Mouse (Mus musculus) stomach, embryonic 14.5 days (tissue): Measurements from ENCODE around the gene Csad. TPM values are rescaled to one million over a fixed set of nuclear protein-coding genes. Genes with fewer than 3 reads are reported as not detected.
"Not testable (repeated sequence)": the region's sequence is repeated elsewhere in the genome, so short reads cannot be mapped to it uniquely, and the experiment has no call there.

Experiments used
- ATAC-seq: fragments of 200-750 bp; cut with Nextera tagmentation; 2 replicates; pipeline ENCODE4 v1.8.0; 2017; ENCODE audit warnings: low read depth, moderate TSS enrichment; ENCODE audit not compliant: insufficient number of reproducible peaks, insufficient read depth, low FRiP score
- H3K27ac ChIP-seq: fragments of 300-500 bp; sonication (generic); 2 replicates; pipeline ENCODE4 v1.5.1; 2014; ENCODE audit warnings: mild to moderate bottlenecking, low read length, moderate library complexity, mixed read lengths
- H3K27me3 ChIP-seq: fragments of 300-500 bp; sonication (generic); 2 replicates; pipeline ENCODE4 v1.6.1; 2014; ENCODE audit warnings: low read length, control low read depth, mixed read lengths; ENCODE audit not compliant: control insufficient read depth, insufficient read depth
- H3K36me3 ChIP-seq: fragments of 300-500 bp; sonication (generic); 2 replicates; pipeline ENCODE4 v1.6.1; 2014; ENCODE audit warnings: mild to moderate bottlenecking, control low read depth, low read length, moderate library complexity, mixed read lengths; ENCODE audit not compliant: control insufficient read depth, insufficient read depth
- H3K4me1 ChIP-seq: fragments of 300-500 bp; sonication (generic); 2 replicates; pipeline ENCODE4 v1.6.1; 2014; ENCODE audit warnings: low read length, control low read depth, mixed read lengths; ENCODE audit not compliant: control insufficient read depth, insufficient read depth
- H3K4me2 ChIP-seq: fragments of 300-500 bp; sonication (generic); replicated peaks from 2 replicates; pipeline ENCODE4 v1.6.1; 2014; ENCODE audit warnings: low read depth, low read length, control low read depth
- H3K4me3 ChIP-seq: fragments of 300-500 bp; sonication (generic); 2 replicates; pipeline ENCODE4 v1.5.1; 2014; ENCODE audit warnings: low read depth, low read length, control low read depth
- H3K9ac ChIP-seq: fragments of 300-500 bp; sonication (generic); replicated peaks from 2 replicates; pipeline ENCODE4 v1.6.1; 2014; ENCODE audit warnings: low read depth, mild to moderate bottlenecking, control low read depth, low read length, moderate library complexity, mixed read lengths
- H3K9me3 ChIP-seq: fragments of 300-500 bp; sonication (generic); 2 replicates; pipeline ENCODE4 v1.6.1; 2016; ENCODE audit warnings: low read depth, low read length, control low read depth; ENCODE audit not compliant: control insufficient read depth
- WGBS: fragments of 180-500 bp; shearing (Covaris S2); extraction: QIAGEN DNeasy Blood & Tissue Kit; methylation state at CpG from one replicate; pipeline ENCODE4 v1.1.7; 2014; 5-methylcytosine and 5-hydroxymethylcytosine counted together
- polyA plus RNA-seq: library from polyadenylated mRNA; unstranded; fragments of >200 nt; fragmentation: Nextera tagmentation; extraction: Ambion mirVana; gene quantifications from 2 replicates; pipeline ENCODE4 v1.2.1, GENCODE M21; 2014

Csad gene
- polyA plus RNA-seq, 1 experiment from 2014 or later, result 63.9 TPM

- not testable (repeated sequence) for H3K36me3 ChIP-seq, H3K4me3 ChIP-seq, H3K4me2 ChIP-seq, H3K27me3 ChIP-seq, ATAC-seq, H3K27ac ChIP-seq, H3K9ac ChIP-seq, H3K9me3 ChIP-seq
- H3K4me1 ChIP-seq, result peaks cover 12% of the 10 kb centered on the region; the same call in 1 of the 2 replicates
- 91% methylated on average over 6 of the region's 6 CpGs for WGBS
These were observed 49.5 kb downstream of the Csad start for GRCm38 (mm10) chr15:102155006-102155405.

- no peak for ATAC-seq
- 42% methylated on average over 4 of the region's 4 CpGs for WGBS
- H3K27me3 ChIP-seq, result no peaks in the 10 kb centered on the region
- no peak overlapping the region for H3K4me3 ChIP-seq
- no peaks in the 10 kb centered on the region for H3K36me3 ChIP-seq
- H3K9me3 ChIP-seq, result 0 out of 2 replicates have a peak, but pooled peaks cover 2% of the 10 kb centered on the region
- H3K4me2 ChIP-seq, result no peak overlapping the region
- no peak overlapping the region for H3K9ac ChIP-seq
- H3K4me1 ChIP-seq, result peaks cover 16% of the 10 kb centered on the region; the same call in 1 of the 2 replicates
- H3K27ac ChIP-seq, result no peak overlapping the region
These were observed 51.9 kb downstream of the Csad start for GRCm38 (mm10) chr15:102152646-102153045.

- H3K36me3 ChIP-seq, result no peaks in the 10 kb centered on the region
- H3K4me3 ChIP-seq, result no peak within 1 kb of the TSS
- peaks cover 17% of the 10 kb centered on the region; the same call in 1 of the 2 replicates for H3K4me1 ChIP-seq
- ATAC-seq, result peak; percentile 42; the same call in 1 of the 2 replicates
- peak within 1 kb of the TSS; percentile 3; the same call in 1 of the 2 replicates for H3K27ac ChIP-seq
- no peaks in the 10 kb centered on the region for H3K27me3 ChIP-seq
- no peak within 1 kb of the TSS; the same call in 1 of the 2 replicates for H3K4me2 ChIP-seq
- 0 out of 2 replicates have a peak, but pooled peaks cover 2% of the 10 kb centered on the region for H3K9me3 ChIP-seq
- WGBS, result 31% methylated on average over 20 of the region's 20 CpGs
- no peak within 1 kb of the TSS for H3K9ac ChIP-seq
These were observed 54.0 kb downstream of the Csad start, which contains the start of gene Soat2 for GRCm38 (mm10) chr15:102150301-102151135. Gene Soat2 (plus strand): TSS chr15:102150526.

- WGBS, result 63% methylated on average over 4 of the region's 4 CpGs
- no peak overlapping the region for H3K9ac ChIP-seq
- no peak overlapping the region for H3K27ac ChIP-seq
- no peak overlapping the region for H3K4me3 ChIP-seq
- H3K36me3 ChIP-seq, result no peaks in the 10 kb centered on the region
- H3K9me3 ChIP-seq, result no peaks in the 10 kb centered on the region
- no peak for ATAC-seq
- no peak overlapping the region for H3K4me2 ChIP-seq
- no peaks in the 10 kb centered on the region for H3K27me3 ChIP-seq
- H3K4me1 ChIP-seq, result peaks cover 19% of the 10 kb centered on the region
These were observed 55.0 kb downstream of the Csad start for GRCm38 (mm10) chr15:102149561-102149960.

- 63% methylated on average over 16 of the region's 16 CpGs for WGBS
- Histone ChIP-seq H3K27me3 (0 out of 2 replicates have a peak, but pooled peaks cover 3% of the 10 kb centered on the region), H3K4me2 (no peak overlapping the region), H3K4me3 (no peak overlapping the region), H3K36me3 (no peaks in the 10 kb centered on the region), H3K27ac (no peak overlapping the region), H3K4me1 (peaks cover 29% of the 10 kb centered on the region), H3K9ac (no peak overlapping the region), H3K9me3 (no peaks in the 10 kb centered on the region)
- ATAC-seq, result no peak
These were observed 56.7 kb downstream of the Csad start for GRCm38 (mm10) chr15:102147674-102148402.

GRCm38 (mm10) chr15:102146882-102147281 is 57.6 kb downstream of the Csad start:
- 4% methylated on average over 1 of the region's 1 CpGs for WGBS
- H3K4me2 ChIP-seq, result no peak overlapping the region
- 0 out of 2 replicates have a peak, but pooled peaks cover 3% of the 10 kb centered on the region for H3K27me3 ChIP-seq
- H3K4me3 ChIP-seq, result no peak overlapping the region
- H3K9me3 ChIP-seq, result no peaks in the 10 kb centered on the region
- H3K9ac ChIP-seq, result no peak overlapping the region
- H3K4me1 ChIP-seq, result peaks cover 30% of the 10 kb centered on the region
- no peak for ATAC-seq
- no peak overlapping the region for H3K27ac ChIP-seq
- no peaks in the 10 kb centered on the region for H3K36me3 ChIP-seq

- Histone ChIP-seq H3K4me2 (no peak overlapping the region), H3K4me3 (no peak overlapping the region), H3K36me3 (no peaks in the 10 kb centered on the region), H3K27me3 (0 out of 2 replicates have a peak, but pooled peaks cover 3% of the 10 kb centered on the region), H3K9ac (no peak overlapping the region), H3K9me3 (no peaks in the 10 kb centered on the region), H3K4me1 (peaks cover 29% of the 10 kb centered on the region), H3K27ac (no peak overlapping the region)
- no peak for ATAC-seq
- WGBS, result 88% methylated on average over 5 of the region's 5 CpGs
These were observed 58.4 kb downstream of the Csad start for GRCm38 (mm10) chr15:102146089-102146488.

GRCm38 (mm10) chr15:102145330-102145729 is 59.2 kb downstream of the Csad start:
- no peaks in the 10 kb centered on the region for H3K36me3 ChIP-seq
- 0 out of 2 replicates have a peak, but pooled peaks cover 3% of the 10 kb centered on the region for H3K27me3 ChIP-seq
- WGBS, result 84% methylated on average over 10 of the region's 10 CpGs
- H3K4me1 ChIP-seq, result peaks cover 22% of the 10 kb centered on the region
- H3K9me3 ChIP-seq, result no peaks in the 10 kb centered on the region
- no peak overlapping the region for H3K4me2 ChIP-seq
- no peak overlapping the region for H3K9ac ChIP-seq
- no peak overlapping the region for H3K27ac ChIP-seq
- no peak overlapping the region for H3K4me3 ChIP-seq
- no peak for ATAC-seq
